Mouse (Mus musculus) heart, adult 2 months (tissue): Measurements from ENCODE around the gene Zar1l.

Source experiments
- CTCF ChIP-seq: fragments of 200-600 bp; IDR thresholded peaks from 2 replicates; pipeline ENCODE4 v1.8.1; 2022; ENCODE audit warnings: antibody characterized with exemption, mild to moderate bottlenecking, moderate library complexity
- POLR2A ChIP-seq: fragments of 200-500 bp; IDR thresholded peaks from 2 replicates; pipeline ENCODE4 v1.6.1; 2011; ENCODE audit warnings: mild to moderate bottlenecking, low read depth, low read length, control low read depth; ENCODE audit not compliant: insufficient read depth

DNA sequence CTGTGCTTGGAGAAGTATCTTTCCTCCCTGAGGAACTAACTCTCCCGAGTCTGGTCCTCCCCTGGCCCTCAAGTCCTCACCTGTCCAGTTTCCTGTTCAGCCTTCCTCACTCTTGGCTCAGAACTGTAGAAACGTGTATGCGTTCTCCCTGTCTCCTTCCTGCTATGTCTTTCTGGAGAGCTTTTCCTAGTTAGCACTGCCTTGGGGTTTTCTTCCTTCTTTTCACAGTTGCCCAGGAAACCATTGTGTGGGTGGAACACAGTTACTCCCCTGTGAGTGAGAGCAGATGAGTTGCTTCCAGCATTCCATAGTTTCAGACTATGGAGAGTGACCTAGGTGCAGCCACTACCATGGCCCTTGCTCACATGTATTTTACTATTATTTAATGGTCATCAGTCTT is 48.3 kb upstream of the Zar1l start:
- TF ChIP-seq CTCF, result no peak
- TF ChIP-seq POLR2A, result no peak
